Mouse (Mus musculus) frontal cortex, postnatal 10 days (tissue): ENCODE measurements at regions not wholly inside any gene's neighbourhood (a gene's known extent, or its start where the extent isn't known, plus 50 kb on each side); places are given as distances from the start of the nearest gene placed in this dataset.

ENCODE experiments used
- DNase-seq, 2 experiments: peaks; one replicate each; pipeline ENCODE4 v3.0.0; 2022; ENCODE audit warnings: low spot score in 2 of 2, mixed read lengths in 1 of 2

GRCm38 (mm10) chr5:73729646-73730045, 78.5 kb downstream of the Spata18 start:
- DNase-seq = no peak

- DNase-seq = no peak
These were observed 80.2 kb downstream of the Spata18 start for GRCm38 (mm10) chr5:73731423-73731822.

- DNase-seq = no peak
These were observed 80.9 kb downstream of the Spata18 start for GRCm38 (mm10) chr5:73731991-73732565.

GRCm38 (mm10) chr5:73740766-73741165, 89.6 kb downstream of the Spata18 start:
- no peak for DNase-seq

- DNase-seq = no peak
These were observed 90.3 kb downstream of the Spata18 start for GRCm38 (mm10) chr5:73741441-73741840.

GRCm38 (mm10) chr5:73743953-73744352, 92.8 kb downstream of the Spata18 start:
- DNase-seq = no peak

- DNase-seq = no peak
These were observed 98.6 kb downstream of the Spata18 start for GRCm38 (mm10) chr5:73749791-73750190.

- no peak for DNase-seq
These were observed 101.1 kb downstream of the Spata18 start for GRCm38 (mm10) chr5:73752225-73752644.

- no peak for DNase-seq
These were observed 102.6 kb downstream of the Spata18 start for GRCm38 (mm10) chr5:73753827-73754226.

- no peak for DNase-seq
These were observed 107.4 kb downstream of the Spata18 start for GRCm38 (mm10) chr5:73758534-73758933.

- DNase-seq = no peak
These were observed 110.1 kb downstream of the Spata18 start for GRCm38 (mm10) chr5:73761236-73761635.

GRCm38 (mm10) chr5:73761709-73762108, 110.5 kb downstream of the Spata18 start:
- DNase-seq = peak; percentile 41 to 57

- no peak for DNase-seq
These were observed 113.0 kb downstream of the Spata18 start for GRCm38 (mm10) chr5:73764226-73764625.

- no peak for DNase-seq
These were observed 114.3 kb downstream of the Spata18 start for GRCm38 (mm10) chr5:73765466-73765865.

GRCm38 (mm10) chr5:73768253-73768652, 117.1 kb downstream of the Spata18 start:
- no peak for DNase-seq

GRCm38 (mm10) chr5:73775775-73776548, 124.8 kb downstream of the Spata18 start:
- no peak for DNase-seq

- DNase-seq = no peak
These were observed 126.2 kb downstream of the Spata18 start for GRCm38 (mm10) chr5:73777282-73777921.

GRCm38 (mm10) chr5:73781190-73781940, 130.2 kb downstream of the Spata18 start:
- DNase-seq = no peak

GRCm38 (mm10) chr5:73782214-73783091, 131.3 kb downstream of the Spata18 start:
- DNase-seq = no peak

GRCm38 (mm10) chr5:73787275-73787674, 136.1 kb downstream of the Spata18 start:
- no peak for DNase-seq

- DNase-seq = no peak
These were observed 141.0 kb downstream of the Spata18 start for GRCm38 (mm10) chr5:73792216-73792615.
